Mouse (Mus musculus) megakaryocyte, embryonic 14.5 days (primary cell): ENCODE measurements around the gene Cldn14.

Source experiments
- FLI1 ChIP-seq: IDR thresholded peaks from 2 replicates; pipeline ENCODE4 v1.6.1; 2012; ENCODE audit warnings: low read length, inconsistent platforms, mixed read lengths
- GATA1 ChIP-seq: IDR thresholded peaks from 3 replicates; pipeline ENCODE4 v1.6.1; 2012; ENCODE audit warnings: mixed read lengths, low read length, inconsistent platforms, borderline replicate concordance

GRCm38 (mm10) chr16:93998895-93999294 lies 9.7 kb downstream of the Cldn14 start:
- TF ChIP-seq FLI1 (no peak), GATA1 (no peak)
